ENCODE assay signal across 8 mouse cellular contexts in the genomic region with DNA sequence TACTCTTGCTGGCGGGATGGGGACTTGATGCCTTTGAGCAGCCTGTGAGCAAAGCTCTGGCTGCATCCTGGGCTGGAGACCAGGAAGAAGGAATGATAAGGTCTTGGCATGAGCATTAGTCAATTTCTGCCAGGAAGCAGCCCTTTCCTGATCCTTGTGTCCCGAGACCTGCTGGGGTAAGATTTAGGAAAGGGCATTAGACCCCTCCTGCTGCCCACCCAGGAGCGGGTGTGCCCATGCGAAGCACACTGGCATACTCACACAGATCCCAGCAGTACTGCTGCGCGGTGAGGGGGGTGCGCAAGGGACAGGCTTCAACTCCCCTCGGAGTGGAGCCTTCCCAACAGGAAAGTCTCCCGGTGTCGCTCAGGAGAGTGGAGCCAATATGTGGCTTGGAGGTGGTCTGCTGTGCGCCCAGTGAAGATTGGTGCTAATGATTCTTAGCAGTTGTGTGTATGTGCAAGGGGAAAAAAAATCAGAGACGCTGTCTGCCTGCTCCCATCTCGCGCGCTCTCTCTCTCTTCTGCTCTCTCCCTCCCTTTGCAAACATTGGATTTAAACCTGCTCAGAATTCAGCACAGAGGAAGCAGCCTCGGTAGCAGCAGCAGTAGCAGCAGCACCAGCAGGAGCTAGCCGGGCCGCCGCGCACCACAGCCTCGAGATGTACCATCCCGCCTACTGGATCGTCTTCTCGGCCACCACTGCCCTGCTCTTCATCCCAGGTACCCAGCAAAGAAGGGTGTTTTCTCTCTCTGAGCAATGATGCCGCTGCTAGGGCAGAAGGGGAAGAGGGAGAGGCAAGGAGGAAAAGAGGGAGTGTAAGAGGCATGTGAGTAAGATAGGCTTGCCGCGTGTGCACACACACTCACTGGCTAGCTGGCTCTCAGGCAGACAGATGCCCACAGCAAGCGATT. TPM values are rescaled to one million over a fixed set of nuclear protein-coding genes. Genes with fewer than 3 reads are reported as not detected.
DNase-seq lines count a peak whose midpoint lies in the region; ATAC-seq and TF ChIP-seq lines count a peak whose summit lies in the region.

TSS of gene Opcml (plus strand) at position 51 of the 914 bp plus-strand sequence.

- peaks cover 42% of the 10 kb centered on the region for H3K27me3 ChIP-seq in heart, embryonic 10.5 days (ENCODE audit: insufficient read depth, poor library complexity, severe bottlenecking)
- H3K27me3 ChIP-seq in forebrain, postnatal 0 days (ENCODE audit: insufficient read depth, low read length): no peaks in the 10 kb centered on the region
- H3K27me3 ChIP-seq in neural tube, embryonic 13.5 days: peaks cover 34% of the 10 kb centered on the region

- H3K36me3 ChIP-seq in heart, embryonic 10.5 days: no peaks in the 10 kb centered on the region
- H3K36me3 ChIP-seq in forebrain, postnatal 0 days (ENCODE audit: insufficient read depth): no peaks in the 10 kb centered on the region
- no peaks in the 10 kb centered on the region for H3K36me3 ChIP-seq in neural tube, embryonic 13.5 days

- no peaks in the 10 kb centered on the region for H3K9me3 ChIP-seq in heart, embryonic 10.5 days
- no peaks in the 10 kb centered on the region for H3K9me3 ChIP-seq in forebrain, postnatal 0 days (ENCODE audit: low read length)
- no peaks in the 10 kb centered on the region for H3K9me3 ChIP-seq in neural tube, embryonic 13.5 days

- TF ChIP-seq CTCF in forebrain, postnatal 0 days (IDR thresholded peaks at IDR 0.05; ENCODE audit: low read depth): no peak
- TF ChIP-seq CTCF in left cerebral cortex, adult 2 months (IDR thresholded peaks at IDR 0.05): no peak

- peak within 1 kb of the TSS; percentile 59 for H3K4me3 ChIP-seq in heart, embryonic 10.5 days
- peak within 1 kb of the TSS; percentile 63 for H3K4me3 ChIP-seq in forebrain, postnatal 0 days (ENCODE audit: low read depth, low read length)
- H3K4me3 ChIP-seq in left cerebral cortex, adult 2 months: peak within 1 kb of the TSS; percentile 74
- H3K4me3 ChIP-seq in neural tube, embryonic 13.5 days: peak within 1 kb of the TSS; percentile 47

- H3K9ac ChIP-seq in forebrain, postnatal 0 days: peak within 1 kb of the TSS; percentile 75
- H3K9ac ChIP-seq in neural tube, embryonic 13.5 days: peak within 1 kb of the TSS; percentile 75

- WGBS in heart, embryonic 10.5 days: under 1% methylated on average over 28 of the region's 28 CpGs
- 2% methylated on average over 28 of the region's 28 CpGs for WGBS in forebrain, postnatal 0 days
- 3% methylated on average over 28 of the region's 28 CpGs for WGBS in neural tube, embryonic 13.5 days

- peaks cover 7% of the 10 kb centered on the region; the same call in 1 of the 2 replicates for H3K4me1 ChIP-seq in heart, embryonic 10.5 days
- 0 out of 2 replicates have a peak, but pooled peaks cover 4% of the 10 kb centered on the region for H3K4me1 ChIP-seq in forebrain, postnatal 0 days (ENCODE audit: insufficient read depth)
- H3K4me1 ChIP-seq in neural tube, embryonic 13.5 days (replicated peaks): peaks cover 19% of the 10 kb centered on the region

- DNase-seq in heart, embryonic 10.5 days (ENCODE audit: low spot score): no peak
- DNase-seq in heart, postnatal 10 days: no peak
- DNase-seq in brain, embryonic 18.5 days (ENCODE audit: low read depth, low spot score): peak; percentile 64
- peak; percentile 79 for DNase-seq in forebrain, postnatal 0 days
- peak; percentile 66 to 69 for DNase-seq in left cerebral cortex, adult 2 months (ENCODE audit: extremely low spot score in 1 of 2, low spot score in 2 of 2)
- DNase-seq in adrenal gland, postnatal 10 days: no peak
- DNase-seq in urinary bladder, postnatal 10 days (ENCODE audit: low spot score): no peak

- intact Hi-C loops in heart, postnatal 10 days (cut with DNase I): no loop called here
- intact Hi-C loops in left cerebral cortex, adult 2 months (cut with DNase I): loop anchor here (5.0 to 10.0 kb wide), 2 partner anchors 356 to 456 kb away; no protein-coding TSS in a partner anchor

- H3K27ac ChIP-seq in heart, embryonic 10.5 days: no peak within 1 kb of the TSS
- H3K27ac ChIP-seq in forebrain, postnatal 0 days (ENCODE audit: low read depth, low read length): peak within 1 kb of the TSS; percentile 89
- peak within 1 kb of the TSS; percentile 96 for H3K27ac ChIP-seq in left cerebral cortex, adult 2 months
- peak within 1 kb of the TSS; percentile 74 for H3K27ac ChIP-seq in neural tube, embryonic 13.5 days (replicated peaks)

- peak; percentile 95 for ATAC-seq in forebrain, postnatal 0 days
- ATAC-seq in neural tube, embryonic 13.5 days (ENCODE audit: low read depth): peak; percentile 89

- H3K4me2 ChIP-seq in forebrain, postnatal 0 days (ENCODE audit: low read depth): peak within 1 kb of the TSS; percentile 62
- H3K4me2 ChIP-seq in neural tube, embryonic 13.5 days: peak within 1 kb of the TSS; percentile 70

RNA-seq across cellular contexts. Expression of gene Opcml, which starts in this region (rescaled TPM):
- polyA plus RNA-seq in heart, embryonic 10.5 days (2016; fragmentation: Nextera tagmentation; extraction: Ambion mirVana): 1.7 and 4.3 TPM in 2 replicates
- total RNA-seq in heart, postnatal 10 days (2021): 1 to 10 TPM; 1.1 to 1.7 TPM
- total RNA-seq in forebrain, postnatal 0 days (2014; rRNA removed): 128 and 140 TPM in 2 replicates
- 34.0 and 48.3 TPM in 2 replicates for polyA plus RNA-seq in forebrain, postnatal 0 days (2015; fragmentation: Nextera tagmentation; extraction: Ambion mirVana)
- total RNA-seq in left cerebral cortex, adult 2 months (2021): 100 to 1,000 TPM; 250 to 251 TPM
- polyA plus RNA-seq in neural tube, embryonic 13.5 days (2015; fragmentation: Nextera tagmentation; extraction: Ambion mirVana): 13.5 and 18.1 TPM in 2 replicates
- 1 to 10 TPM; 1.6 to 1.9 TPM for total RNA-seq in adrenal gland, postnatal 10 days (2021)

Comparison
In these comparisons a context has a peak if more than half of its experiments do, and no peak if none do; other contexts are left out.
1. RNA of gene Opcml (total RNA-seq): 250 to 251 TPM in left cerebral cortex, adult 2 months and 128 to 140 TPM in forebrain, postnatal 0 days; 1.6 to 1.9 TPM in adrenal gland, postnatal 10 days and 1.1 to 1.7 TPM in heart, postnatal 10 days; every median in the first group is over 10 times any median in the second.
2. DNase-seq: peak in brain, embryonic 18.5 days (single experiment), forebrain, postnatal 0 days (single experiment) and left cerebral cortex, adult 2 months (2 of 2); none in heart, embryonic 10.5 days (single experiment), heart, postnatal 10 days (0 of 2), adrenal gland, postnatal 10 days (single experiment) and urinary bladder, postnatal 10 days (single experiment).
3. Peak in every context shown above with its lines, with median percentiles within 50 percentile points of each other: H3K4me3 ChIP-seq.